Mouse (Mus musculus): ENCODE measurements around the gene Pygo2.
A peak's percentile ranks its signal among the peaks of the same experiment; 100 is the strongest.

Gene Pygo2

DNA sequence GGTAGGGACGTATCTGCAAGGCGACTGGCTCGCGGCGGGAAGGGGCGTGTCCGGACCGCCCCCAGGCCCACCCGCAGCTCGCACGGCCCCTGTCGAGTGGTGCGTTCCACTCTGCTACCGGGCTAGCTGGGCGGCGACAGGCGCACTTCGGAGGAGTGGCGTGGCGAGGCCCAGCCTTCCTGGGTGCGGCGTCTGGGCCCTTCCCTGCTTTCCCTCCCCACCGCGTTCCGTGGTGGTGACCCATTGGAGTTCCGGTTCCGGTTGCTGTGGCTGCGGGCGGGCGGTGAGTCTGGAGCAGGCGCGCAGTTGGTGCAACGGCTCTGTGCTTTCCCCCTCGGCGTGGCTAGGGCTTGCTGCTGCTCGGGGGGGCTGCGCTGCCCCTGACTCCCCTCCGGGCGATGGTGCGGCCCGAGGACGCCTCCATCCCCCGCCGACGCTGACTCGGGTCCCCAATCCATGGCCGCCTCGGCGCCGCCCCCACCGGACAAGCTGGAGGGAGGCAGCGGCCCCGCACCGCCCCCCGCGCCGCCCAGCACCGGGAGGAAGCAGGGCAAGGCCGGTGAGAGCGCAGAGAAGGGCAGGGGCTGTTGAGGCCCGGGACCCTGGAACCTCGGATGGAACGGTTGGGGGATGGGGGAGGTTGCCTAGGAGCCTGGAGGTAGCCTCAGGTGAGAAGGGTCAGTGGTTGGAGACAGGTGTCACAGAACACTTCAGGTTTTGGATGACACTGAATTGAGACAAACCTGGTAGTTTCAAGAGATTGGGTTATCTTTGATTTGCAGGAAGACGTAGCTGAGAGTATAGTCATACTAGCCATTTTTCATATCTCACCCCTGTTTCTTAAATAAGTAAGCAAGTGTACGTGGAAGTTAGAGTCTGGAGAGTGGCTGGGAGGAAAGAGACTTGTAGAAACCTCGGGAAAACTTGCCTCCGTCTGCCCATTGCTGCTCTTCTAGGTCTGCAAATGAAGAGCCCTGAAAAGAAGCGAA lies at the start of gene Pygo2:
Pygo2 (plus strand) TSS at position 44 of the 989 bp plus-strand sequence.
- DNase-seq (ENCODE audit: extremely low read depth, low read depth, low spot score) = no peak

- DNase-seq (ENCODE audit: extremely low read depth, low read depth, low spot score) = no peak
Measured at GRCm38 (mm10) chr3:89380291-89380690, 49.7 kb upstream of the Pygo2 start.

DNA sequence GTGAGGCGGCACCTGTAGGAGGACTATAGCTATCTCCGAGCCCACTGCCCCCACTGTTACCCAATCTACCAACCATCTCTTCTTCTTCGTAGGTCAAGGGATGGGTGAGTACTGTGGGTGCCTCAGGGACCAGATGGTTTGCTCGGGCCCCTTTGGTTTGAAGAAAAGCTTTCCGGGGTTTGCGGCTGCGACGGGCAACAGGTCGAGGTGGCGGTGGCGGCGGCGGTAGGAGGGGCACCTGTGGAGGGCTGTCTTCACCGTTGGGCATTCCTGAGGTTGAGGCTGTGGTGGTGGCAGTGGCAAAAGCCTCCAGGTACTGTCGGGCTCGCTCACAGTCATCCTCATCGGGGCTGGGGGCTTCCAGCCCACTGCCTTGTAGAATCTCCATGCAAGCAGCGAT lies 49.3 kb upstream of the Pygo2 start:
- no peak for DNase-seq (ENCODE audit: extremely low read depth, low read depth, low spot score)

- no peak for DNase-seq (ENCODE audit: extremely low read depth, low read depth, low spot score)
Measured at GRCm38 (mm10) chr3:89381233-89381632, 48.8 kb upstream of the Pygo2 start.

DNA sequence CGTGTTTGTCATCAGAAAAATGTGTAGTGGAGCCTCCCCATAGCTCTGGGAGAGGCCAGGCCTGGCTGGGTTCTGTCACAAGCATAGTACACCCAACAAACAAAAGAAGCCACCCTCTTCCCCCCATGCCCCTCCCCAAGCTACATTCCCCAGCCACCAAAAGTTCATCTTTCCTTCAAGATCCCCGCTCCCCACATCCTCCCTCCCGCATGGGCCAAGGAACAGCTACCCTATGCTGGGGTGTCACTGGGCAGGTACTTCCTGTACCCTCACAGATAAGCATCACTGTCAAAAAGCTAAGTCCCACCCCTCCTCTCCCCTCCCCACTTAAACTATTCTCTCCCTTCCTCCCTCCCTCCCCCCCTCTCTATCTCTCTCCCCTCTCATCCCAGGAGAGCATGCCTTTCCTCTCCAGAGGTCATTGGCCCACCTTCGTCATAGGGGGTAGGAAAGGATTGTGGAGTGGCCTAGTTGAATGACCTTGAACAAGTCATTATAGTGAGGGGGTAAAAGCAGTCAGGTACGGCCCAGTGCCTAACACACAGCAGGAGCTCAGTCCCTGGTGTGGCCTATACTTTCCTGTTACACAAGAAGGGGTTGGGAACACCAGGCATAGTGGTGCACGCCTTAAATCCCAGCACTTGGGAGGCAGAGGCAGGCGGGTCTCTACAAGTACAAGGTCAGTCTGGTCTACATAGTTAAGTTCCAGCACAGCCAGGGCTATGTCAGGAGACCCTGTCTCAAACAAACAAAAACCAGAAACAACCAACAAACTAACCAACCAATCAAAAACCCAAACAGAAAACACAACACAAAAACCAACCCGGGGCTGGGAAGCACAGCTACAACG lies 47.8 kb upstream of the Pygo2 start:
- DNase-seq (ENCODE audit: extremely low read depth, low read depth, low spot score) = no peak

GRCm38 (mm10) chr3:89382950-89383349 lies 47.1 kb upstream of the Pygo2 start:
- peak; percentile 83 for DNase-seq (ENCODE audit: extremely low read depth, low read depth, low spot score)

DNA sequence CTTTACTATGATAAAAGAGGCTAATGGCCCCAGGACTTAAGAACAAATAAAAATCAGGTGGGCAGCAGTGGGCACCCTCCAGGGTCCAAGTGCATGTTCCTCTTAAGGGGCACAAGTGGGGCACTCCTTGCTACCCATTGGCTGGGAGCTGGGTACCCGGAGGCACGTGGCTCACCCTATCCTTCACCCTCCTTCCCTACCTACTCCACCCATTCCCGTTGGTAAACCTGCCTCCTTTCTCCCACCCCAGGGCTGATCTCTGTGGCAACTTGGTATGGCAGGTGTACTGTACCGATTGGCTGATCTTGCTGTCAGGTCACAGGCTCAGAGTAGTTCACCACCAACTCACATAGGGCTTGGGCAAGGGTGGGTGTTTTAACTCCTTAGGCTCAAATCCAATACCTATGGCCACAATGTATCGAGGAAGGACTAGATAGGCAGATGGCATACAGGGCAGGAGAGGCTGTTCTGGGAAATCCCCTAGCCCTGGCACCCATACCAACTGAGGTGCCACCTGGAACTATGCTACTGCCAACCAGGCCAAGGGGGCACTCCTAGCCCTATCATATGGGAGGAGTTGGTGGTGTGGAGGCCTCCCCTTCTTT lies 46.3 kb upstream of the Pygo2 start:
- peak; percentile 99 for DNase-seq (ENCODE audit: extremely low read depth, low read depth, low spot score)

DNA sequence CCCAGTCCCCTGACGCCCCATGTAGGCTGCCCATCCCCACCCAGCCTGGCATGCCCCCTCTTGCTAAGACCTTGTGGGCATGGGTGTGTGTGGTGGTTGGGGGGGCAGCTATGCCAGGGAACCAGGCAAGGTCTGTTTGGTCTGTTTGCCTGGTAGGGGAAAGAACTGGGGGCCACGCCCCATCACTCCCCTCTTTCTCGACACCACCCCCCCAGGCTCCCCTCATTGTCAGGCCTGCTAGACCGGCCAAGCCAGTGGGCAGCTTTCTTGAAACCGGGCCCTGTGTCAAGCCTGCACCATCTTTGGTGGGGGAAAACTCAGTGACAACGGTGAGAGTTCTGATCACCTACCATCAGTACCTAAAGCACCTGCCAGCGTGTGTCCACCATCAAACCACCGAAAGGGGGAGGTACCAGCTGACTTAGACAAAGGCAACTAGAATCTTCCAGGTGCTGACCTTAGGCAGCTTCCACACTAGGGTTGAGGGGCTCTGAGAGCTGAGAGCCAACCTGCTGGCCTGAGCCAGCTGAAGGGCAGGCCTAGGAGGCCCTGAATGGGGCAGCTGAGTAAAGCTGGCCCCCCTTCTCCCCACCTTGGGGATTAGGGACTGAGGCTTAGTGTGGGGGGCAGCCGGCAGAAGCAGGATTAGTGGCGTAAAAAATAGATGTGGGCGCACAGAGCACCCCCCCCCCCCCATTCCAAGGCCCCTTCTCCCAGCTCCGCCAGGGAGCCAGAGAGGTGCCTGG lies 45.5 kb upstream of the Pygo2 start:
- DNase-seq (ENCODE audit: extremely low read depth, low read depth, low spot score) = peak; percentile 69

DNA sequence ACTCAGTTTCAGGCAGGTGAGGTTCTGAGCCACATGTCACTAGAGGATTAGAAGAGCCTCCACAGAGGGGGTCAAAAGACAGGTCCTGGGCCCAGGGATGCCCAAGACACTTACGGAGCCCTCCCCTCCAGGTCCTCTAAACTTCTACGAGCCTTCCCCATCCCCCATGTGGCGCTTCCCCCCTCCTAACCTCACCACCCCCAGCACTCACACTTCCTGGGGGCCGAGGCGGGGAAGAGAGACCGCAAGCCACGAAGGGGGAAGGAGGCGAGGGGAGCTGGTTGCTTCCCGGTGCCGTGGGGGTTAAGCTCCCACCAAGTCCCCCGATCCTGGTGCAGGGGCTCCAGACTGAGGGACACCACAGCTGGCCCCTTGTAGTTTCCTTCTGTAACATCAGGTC lies 44.6 kb upstream of the Pygo2 start:
- DNase-seq (ENCODE audit: extremely low read depth, low read depth, low spot score) = no peak

GRCm38 (mm10) chr3:89386438-89387420 lies 43.3 kb upstream of the Pygo2 start:
- DNase-seq (ENCODE audit: extremely low read depth, low read depth, low spot score) = no peak

- no peak for DNase-seq (ENCODE audit: extremely low read depth, low read depth, low spot score)
Measured at GRCm38 (mm10) chr3:89387632-89388031, 42.4 kb upstream of the Pygo2 start.

DNA sequence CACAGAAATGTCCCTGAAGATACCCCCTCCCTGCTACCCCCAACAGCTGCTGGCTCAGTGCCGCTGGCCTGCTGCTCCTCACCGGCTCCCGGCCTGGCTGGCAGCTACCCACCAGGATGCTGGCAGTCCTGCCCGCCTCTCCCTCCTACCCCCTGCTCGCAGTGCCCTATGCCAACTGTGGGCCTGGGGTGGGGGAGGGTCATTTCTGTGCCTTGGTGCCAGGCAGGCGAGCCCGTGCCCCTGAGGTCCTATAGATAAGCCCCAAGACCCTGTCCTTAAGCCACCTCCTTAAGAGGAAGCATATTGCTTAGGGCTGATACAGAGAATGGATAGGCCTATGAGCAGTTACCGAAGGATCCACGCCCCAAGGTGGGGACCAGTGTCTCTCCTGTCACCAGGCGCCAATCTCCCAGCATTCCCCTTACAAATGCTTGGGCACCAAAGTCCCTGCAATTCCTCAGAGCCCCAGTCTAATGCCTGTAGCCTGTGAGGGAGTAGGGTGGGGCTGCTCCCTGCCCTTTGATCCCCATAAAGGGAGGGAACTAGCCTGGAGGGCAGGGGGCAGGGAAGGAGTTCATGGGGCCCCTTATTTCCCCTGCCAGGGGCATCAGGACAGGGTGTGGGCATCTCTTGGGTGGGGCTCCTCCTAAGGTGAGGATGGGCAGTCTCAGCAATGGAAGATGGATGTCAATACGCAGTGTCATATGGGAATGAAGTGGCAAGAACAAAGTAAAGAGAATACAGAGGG lies 41.7 kb upstream of the Pygo2 start:
- DNase-seq (ENCODE audit: extremely low read depth, low read depth, low spot score) = no peak

- no peak for DNase-seq (ENCODE audit: extremely low read depth, low read depth, low spot score)
Measured at GRCm38 (mm10) chr3:89388901-89389740, 40.9 kb upstream of the Pygo2 start.

- no peak for DNase-seq (ENCODE audit: extremely low read depth, low read depth, low spot score)
Measured at GRCm38 (mm10) chr3:89390111-89390515, 39.9 kb upstream of the Pygo2 start.

GRCm38 (mm10) chr3:89390699-89391662 lies 39.0 kb upstream of the Pygo2 start:
- DNase-seq (ENCODE audit: extremely low read depth, low read depth, low spot score) = no peak

- no peak for DNase-seq (ENCODE audit: extremely low read depth, low read depth, low spot score)
Measured at GRCm38 (mm10) chr3:89391663-89392511, 38.1 kb upstream of the Pygo2 start.

Measured in fat pad, adult 2 months (tissue).